Mouse (Mus musculus) gastrocnemius, adult 18-20 months (tissue): ENCODE measurements at regions not wholly inside any gene's neighbourhood (a gene's known extent, or its start where the extent isn't known, plus 50 kb on each side); places are given as distances from the start of the nearest gene placed in this dataset.

Experiments
- DNase-seq: peaks from one replicate; pipeline ENCODE4 v3.0.0; 2021; ENCODE audit warnings: low spot score

GRCm38 (mm10) chr13:28898900-28899299 is 54.6 kb downstream of the Sox4 start:
- no peak for DNase-seq

- no peak for DNase-seq
These were observed 60.6 kb downstream of the Sox4 start for GRCm38 (mm10) chr13:28892896-28893295.

GRCm38 (mm10) chr13:28887098-28887497 is 66.4 kb downstream of the Sox4 start:
- no peak for DNase-seq

- DNase-seq, result peak; percentile 2
These were observed 66.8 kb downstream of the Sox4 start for GRCm38 (mm10) chr13:28886691-28887090.

- DNase-seq, result no peak
These were observed 68.2 kb downstream of the Sox4 start for GRCm38 (mm10) chr13:28885083-28886037.

- DNase-seq, result no peak
These were observed 69.2 kb downstream of the Sox4 start for GRCm38 (mm10) chr13:28884191-28884820.

GRCm38 (mm10) chr13:28883398-28883797 is 70.1 kb downstream of the Sox4 start:
- no peak for DNase-seq

- DNase-seq, result no peak
These were observed 72.6 kb downstream of the Sox4 start for GRCm38 (mm10) chr13:28880888-28881287.

- DNase-seq, result no peak
These were observed 74.8 kb downstream of the Sox4 start for GRCm38 (mm10) chr13:28878692-28879091.

GRCm38 (mm10) chr13:28876771-28877170 is 76.7 kb downstream of the Sox4 start:
- no peak for DNase-seq

- DNase-seq, result no peak
These were observed 82.8 kb downstream of the Sox4 start for GRCm38 (mm10) chr13:28870681-28871080.

GRCm38 (mm10) chr13:28867210-28867609 is 86.3 kb downstream of the Sox4 start:
- DNase-seq, result no peak

GRCm38 (mm10) chr13:28866686-28867085 is 86.8 kb downstream of the Sox4 start:
- no peak for DNase-seq

GRCm38 (mm10) chr13:28860601-28861000 is 92.9 kb downstream of the Sox4 start:
- DNase-seq, result no peak

- DNase-seq, result no peak
These were observed 93.6 kb downstream of the Sox4 start for GRCm38 (mm10) chr13:28859829-28860427.

GRCm38 (mm10) chr13:28858001-28858400 is 95.5 kb downstream of the Sox4 start:
- DNase-seq, result no peak

- DNase-seq, result no peak
These were observed 96.3 kb downstream of the Sox4 start for GRCm38 (mm10) chr13:28857201-28857600.

- no peak for DNase-seq
These were observed 97.0 kb downstream of the Sox4 start for GRCm38 (mm10) chr13:28856472-28856871.

- no peak for DNase-seq
These were observed 99.3 kb downstream of the Sox4 start for GRCm38 (mm10) chr13:28854247-28854646.

GRCm38 (mm10) chr13:28848305-28848704 is 105.2 kb downstream of the Sox4 start:
- no peak for DNase-seq

GRCm38 (mm10) chr13:28847478-28847877 is 106.0 kb downstream of the Sox4 start:
- no peak for DNase-seq

- no peak for DNase-seq
These were observed 109.0 kb downstream of the Sox4 start for GRCm38 (mm10) chr13:28844495-28844894.
